Mouse (Mus musculus) cortical plate, adult 2 months (tissue): Measurements from ENCODE around the gene Stxbp6.

Source experiments
- CTCF ChIP-seq: fragments of 200-500 bp; IDR thresholded peaks from 2 replicates; pipeline ENCODE4 v1.5.1; 2011; ENCODE audit warnings: mild to moderate bottlenecking, control low read depth, low read length; ENCODE audit not compliant: insufficient read depth; ENCODE audit errors: extremely low read depth
- POLR2A ChIP-seq: fragments of 200-500 bp; IDR thresholded peaks from 2 replicates; pipeline ENCODE4 v1.6.1; 2011; ENCODE audit warnings: mild to moderate bottlenecking, low read length, control low read depth; ENCODE audit not compliant: insufficient read depth; ENCODE audit errors: extremely low read depth

GRCm38 (mm10) chr12:44989011-44989410 lies 85.5 kb downstream of the Stxbp6 start:
- TF ChIP-seq CTCF (no peak), POLR2A (no peak)
